Mouse (Mus musculus): ENCODE data around the gene Add3. TPM values are rescaled to one million over a fixed set of nuclear protein-coding genes. Genes with fewer than 3 reads are reported as not detected.

The Add3 gene
- total RNA-seq, 2 experiments from 2014 or later = 10.1 to 26.4 TPM

GRCm38 (mm10) chr19:53188724-53189220 lies 48.5 kb downstream of the Add3 start:
- ATAC-seq (replicated peaks; ENCODE audit: low FRiP score, poor library complexity, severe bottlenecking) = no peak

DNA sequence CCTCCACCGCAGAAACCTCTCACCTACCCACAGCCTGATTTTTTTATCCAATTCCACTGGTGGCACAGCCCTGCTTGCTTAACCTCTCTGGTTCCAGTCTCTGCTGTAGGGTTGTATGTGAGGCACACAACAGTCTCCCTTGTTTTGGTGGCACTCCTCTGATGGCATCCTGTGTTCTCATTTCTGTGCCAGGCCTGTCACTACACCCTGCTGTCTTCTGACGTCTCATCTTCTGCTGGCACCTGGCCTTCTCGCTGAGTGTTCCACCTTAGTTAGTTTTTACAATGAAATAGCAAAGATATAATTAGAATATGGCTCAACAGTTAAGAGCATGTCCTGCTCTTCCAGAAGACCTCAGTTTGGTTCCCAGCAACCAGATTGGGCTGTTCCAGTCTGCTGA lies 49.5 kb downstream of the Add3 start:
- ATAC-seq (replicated peaks; ENCODE audit: low FRiP score, poor library complexity, severe bottlenecking) = no peak

DNA sequence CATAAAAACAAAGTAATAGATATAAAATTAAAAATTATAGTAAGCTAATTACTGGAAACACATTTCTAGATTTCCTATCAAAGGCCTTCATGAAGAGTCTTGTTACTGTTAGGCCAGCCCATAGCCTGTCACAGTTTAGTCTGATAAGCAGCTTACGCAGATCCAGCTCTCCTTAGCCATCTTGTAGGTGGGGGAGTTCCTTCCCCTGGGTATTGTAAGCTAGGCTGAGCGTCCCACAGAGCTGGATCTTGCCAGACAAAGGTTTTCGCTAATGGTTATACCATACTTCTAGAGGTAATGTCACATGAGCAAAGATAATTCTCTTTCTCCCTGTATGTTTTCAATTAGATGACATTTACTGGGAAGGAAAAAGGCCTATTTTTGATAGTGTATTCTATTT lies 50.0 kb downstream of the Add3 start:
- ATAC-seq (replicated peaks; ENCODE audit: low FRiP score, poor library complexity, severe bottlenecking) = no peak

DNA sequence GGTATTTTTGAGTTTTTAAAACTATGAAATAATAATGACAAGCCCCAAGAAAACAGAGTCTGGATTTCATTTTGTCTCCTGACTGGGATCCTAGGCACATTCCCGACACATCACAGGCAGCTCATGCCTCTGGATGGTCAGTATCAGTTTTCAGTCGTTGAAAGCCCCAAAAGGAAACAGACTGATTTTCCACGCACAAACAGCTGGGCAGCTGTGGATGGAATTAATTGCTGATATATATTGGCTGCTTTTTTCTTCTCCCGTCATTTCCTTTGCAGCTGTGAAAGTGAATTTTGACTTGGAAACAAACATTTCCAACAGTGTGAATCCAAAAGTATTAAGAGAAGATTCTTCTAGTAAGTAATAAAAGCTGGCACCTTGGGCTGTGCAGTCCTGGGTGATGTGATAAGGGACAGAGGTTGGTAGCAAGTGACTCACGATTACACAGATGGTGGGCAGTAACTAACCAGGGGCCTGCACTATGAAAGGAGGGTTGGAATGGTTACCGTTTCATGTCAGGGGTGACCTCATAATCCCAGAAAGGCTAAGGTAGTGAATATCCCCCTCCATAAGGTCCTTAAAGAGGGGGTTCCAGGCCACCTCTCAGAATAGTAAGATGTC lies 51.7 kb downstream of the Add3 start:
- ATAC-seq (replicated peaks; ENCODE audit: low FRiP score, poor library complexity, severe bottlenecking) = 0 out of 2 replicates have a peak, but pooled peaks have one; percentile 44

GRCm38 (mm10) chr19:53193190-53193589 lies 52.9 kb downstream of the Add3 start:
- no peak for ATAC-seq (replicated peaks; ENCODE audit: low FRiP score, poor library complexity, severe bottlenecking)

DNA sequence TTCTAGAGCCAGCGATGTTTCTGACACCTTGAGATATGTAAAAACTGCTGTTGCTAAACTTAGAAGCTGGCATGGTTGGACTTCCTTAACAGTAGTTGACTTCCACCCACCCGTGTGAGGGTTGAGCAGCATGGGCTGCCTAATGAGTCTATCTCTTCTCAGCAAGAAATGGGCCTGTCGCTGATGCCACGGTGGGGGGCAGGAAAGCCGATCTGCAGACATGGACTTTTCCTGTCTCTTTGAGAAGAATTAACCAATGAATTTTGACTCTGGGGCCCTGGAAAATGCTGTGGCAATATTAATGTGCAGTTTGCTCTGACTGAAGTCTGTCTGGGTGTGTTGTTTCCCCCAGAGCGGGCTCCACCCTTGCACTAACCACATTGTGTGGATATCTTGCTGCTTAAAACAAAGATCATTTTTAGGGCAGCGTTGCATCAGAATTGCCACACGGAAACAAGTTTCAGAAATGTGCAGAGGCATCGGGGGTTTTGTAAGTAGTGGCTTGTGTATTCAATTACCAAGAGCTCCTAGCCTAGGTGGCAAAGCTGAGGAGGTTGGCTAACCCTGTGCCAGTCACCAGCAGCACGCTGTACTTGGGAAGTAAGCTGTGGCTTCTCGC lies 53.8 kb downstream of the Add3 start:
- peak; percentile 78 for ATAC-seq (replicated peaks; ENCODE audit: low FRiP score, poor library complexity, severe bottlenecking)

- ATAC-seq (replicated peaks; ENCODE audit: low FRiP score, poor library complexity, severe bottlenecking) = no peak
Measured at GRCm38 (mm10) chr19:53194751-53195520, 54.7 kb downstream of the Add3 start.

GRCm38 (mm10) chr19:53196961-53197360 lies 56.7 kb downstream of the Add3 start:
- ATAC-seq (replicated peaks; ENCODE audit: low FRiP score, poor library complexity, severe bottlenecking) = no peak

GRCm38 (mm10) chr19:53197766-53198165 lies 57.5 kb downstream of the Add3 start:
- no peak for ATAC-seq (replicated peaks; ENCODE audit: low FRiP score, poor library complexity, severe bottlenecking)

GRCm38 (mm10) chr19:53198706-53199572 lies 58.7 kb downstream of the Add3 start:
- no peak for ATAC-seq (replicated peaks; ENCODE audit: low FRiP score, poor library complexity, severe bottlenecking)

DNA sequence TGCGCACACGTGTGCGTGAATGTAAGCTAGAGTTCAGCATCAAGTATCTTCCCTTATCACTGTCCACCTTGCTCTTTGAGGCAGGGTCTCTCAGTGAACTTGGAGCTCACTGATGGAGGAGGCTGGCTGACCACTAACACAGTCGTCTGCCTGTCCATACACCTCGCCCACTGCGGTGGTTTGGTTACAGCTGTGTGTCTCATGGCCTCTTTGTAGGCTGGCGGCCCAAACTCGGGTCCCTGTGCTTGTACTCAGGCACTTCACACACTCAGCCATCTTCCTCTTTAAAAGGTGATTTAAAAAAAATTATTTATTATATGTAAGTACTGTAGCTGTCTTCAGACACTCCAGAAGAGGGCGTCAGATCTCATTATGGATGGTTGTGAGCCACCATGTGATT lies 59.5 kb downstream of the Add3 start:
- no peak for ATAC-seq (replicated peaks; ENCODE audit: low FRiP score, poor library complexity, severe bottlenecking)

DNA sequence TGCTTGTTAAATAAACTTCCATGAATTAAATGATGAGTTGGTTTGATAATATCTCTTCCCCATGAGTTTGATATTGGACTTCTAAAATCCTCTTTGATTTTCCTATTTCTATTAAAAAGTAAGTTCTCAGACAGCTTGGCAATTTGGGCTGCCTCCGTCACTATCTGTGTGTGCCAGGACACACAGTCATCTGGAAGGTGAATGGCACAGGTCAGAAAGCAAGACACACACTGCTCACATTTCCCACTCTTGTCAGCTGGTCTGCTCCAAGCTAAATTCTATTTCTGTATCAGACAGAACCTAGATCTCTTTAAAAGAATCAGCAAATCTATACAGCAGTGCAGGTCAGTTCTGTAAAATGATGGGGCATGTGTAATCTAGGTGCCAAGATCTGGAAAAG lies 61.9 kb downstream of the Add3 start:
- no peak for ATAC-seq (replicated peaks; ENCODE audit: low FRiP score, poor library complexity, severe bottlenecking)

DNA sequence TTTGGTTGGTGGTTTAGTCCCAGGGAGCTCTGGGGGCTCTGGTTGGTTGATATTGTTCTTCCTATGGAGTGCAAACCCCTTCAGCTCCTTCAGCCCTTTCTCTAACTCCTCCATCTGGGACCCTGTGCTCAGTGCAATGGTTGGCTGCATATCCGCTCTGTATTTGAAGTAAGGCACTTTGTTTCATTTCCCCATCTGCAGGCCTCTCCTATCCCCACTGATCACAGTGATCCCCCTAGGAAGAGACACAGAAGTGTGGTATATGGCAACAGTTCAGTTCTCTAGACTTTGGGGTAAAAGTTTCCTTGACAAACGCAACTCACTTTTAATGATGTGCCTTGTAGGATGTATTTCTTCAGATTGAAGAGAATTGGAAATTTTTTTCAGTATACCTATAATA lies 66.7 kb downstream of the Add3 start:
- no peak for ATAC-seq (replicated peaks; ENCODE audit: low FRiP score, poor library complexity, severe bottlenecking)

GRCm38 (mm10) chr19:53208830-53209229 lies 68.6 kb downstream of the Add3 start:
- ATAC-seq (replicated peaks; ENCODE audit: low FRiP score, poor library complexity, severe bottlenecking) = no peak

GRCm38 (mm10) chr19:53210251-53210650 lies 70.0 kb downstream of the Add3 start:
- ATAC-seq (replicated peaks; ENCODE audit: low FRiP score, poor library complexity, severe bottlenecking) = no peak

GRCm38 (mm10) chr19:53215352-53215751 lies 75.1 kb downstream of the Add3 start:
- ATAC-seq (replicated peaks; ENCODE audit: low FRiP score, poor library complexity, severe bottlenecking) = no peak

DNA sequence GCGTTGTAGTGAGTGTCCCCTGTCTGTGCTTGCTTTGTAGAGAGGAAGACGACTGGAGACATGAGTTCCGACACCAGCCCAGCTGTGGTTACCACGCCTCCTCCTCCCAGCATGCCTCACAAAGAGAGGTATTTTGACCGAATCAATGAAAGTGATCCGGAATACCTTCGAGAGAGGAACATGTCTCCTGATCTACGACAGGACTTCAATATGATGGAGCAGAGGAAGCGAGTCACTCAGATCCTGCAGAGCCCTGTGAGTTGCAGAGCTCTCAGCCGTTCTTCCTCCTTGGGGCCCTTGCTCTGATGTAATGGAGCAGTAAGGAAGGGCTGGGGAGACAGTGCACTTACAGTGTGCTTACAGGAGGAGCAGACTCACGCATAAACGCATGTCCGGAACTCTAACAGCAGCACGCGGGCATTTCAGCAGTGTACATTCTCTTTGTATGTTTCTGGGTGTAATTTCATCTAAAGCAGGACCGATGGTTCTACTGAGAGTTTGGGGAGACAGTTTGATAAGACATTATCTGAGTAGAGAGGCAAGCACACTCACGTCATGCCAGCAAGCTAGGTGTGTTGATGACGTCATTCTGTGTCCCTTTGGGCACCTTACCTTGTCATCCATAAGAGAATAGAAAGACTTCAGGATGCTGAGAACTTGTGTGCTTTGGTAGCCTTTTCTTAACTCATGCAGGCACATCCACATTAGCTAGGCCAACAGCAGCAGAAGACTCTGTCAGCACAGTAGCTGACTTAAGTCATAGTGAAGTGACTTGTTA lies 76.7 kb downstream of the Add3 start:
- no peak for ATAC-seq (replicated peaks; ENCODE audit: low FRiP score, poor library complexity, severe bottlenecking)

DNA sequence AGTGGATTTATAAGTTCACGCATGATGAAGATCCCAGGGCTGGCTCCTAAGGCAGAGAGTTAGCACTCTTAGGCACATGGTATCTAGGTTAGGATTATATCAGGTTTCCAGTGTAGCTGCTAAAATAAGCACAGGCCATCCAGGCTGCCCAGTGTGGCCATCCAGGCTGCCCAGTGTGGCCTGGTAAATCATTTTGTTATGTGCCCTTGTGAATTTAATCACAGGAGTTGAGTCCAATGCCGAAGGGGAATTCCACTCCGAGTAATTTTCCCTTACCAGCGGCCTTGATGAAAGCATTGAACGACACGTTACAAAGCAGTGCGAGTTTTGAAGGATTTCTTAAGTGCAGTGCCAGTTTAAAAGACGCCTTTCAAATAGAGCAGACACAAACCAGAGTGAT lies 77.6 kb downstream of the Add3 start:
- ATAC-seq (replicated peaks; ENCODE audit: low FRiP score, poor library complexity, severe bottlenecking) = no peak

GRCm38 (mm10) chr19:53219305-53219704 lies 79.1 kb downstream of the Add3 start:
- ATAC-seq (replicated peaks; ENCODE audit: low FRiP score, poor library complexity, severe bottlenecking) = no peak
